28 mouse cellular contexts compared by ENCODE assay signal in genomic region chr11:69295286-69295685, GRCm38 (mm10). TPM values are rescaled to one million over a fixed set of nuclear protein-coding genes. Genes with fewer than 3 reads are reported as not detected.
DNase-seq lines count a peak whose midpoint lies in the region; TF ChIP-seq lines count a peak whose summit lies in the region.
"Had no signal": no experiment of that assay in that cellular context is flagged by ENCODE, and none has a peak within 500 bp of the region (broad histone marks: within the 10 kb centered on the region; RNA-seq: fewer than 3 reads in every experiment).

No protein-coding gene starts in this region.

- TF ChIP-seq POLR2A in testis, adult 2 months (IDR thresholded peaks at IDR 0.05; ENCODE audit: control insufficient read depth, low read depth, low read length) = no peak

- H3K27me3 ChIP-seq in testis, adult 2 months (ENCODE audit: control insufficient read depth, insufficient read depth, low read length) = no peaks in the 10 kb centered on the region
- no peaks in the 10 kb centered on the region for H3K27me3 ChIP-seq in forebrain, embryonic 10.5 days (ENCODE audit: poor library complexity, severe bottlenecking)
- H3K27me3 ChIP-seq: embryonic facial prominence, embryonic 15.5 days; neural tube, embryonic 15.5 days had no signal

- intact Hi-C loops in heart, postnatal 10 days (cut with DNase I) = no loop called here
- intact Hi-C loops in heart, postnatal 25 days (cut with DNase I) = no loop called here

- DNase-seq in frontal cortex, adult 2 months (ENCODE audit: extremely low spot score in 1 of 2, low spot score in 1 of 2) = peak; percentile 18 to 28
- DNase-seq in frontal cortex, postnatal 10 days (ENCODE audit: low spot score in 2 of 2) = no peak
- DNase-seq in heart, postnatal 10 days = peak; percentile 8 to 15
- no peak for DNase-seq in heart, postnatal 25 days (ENCODE audit: low spot score)
- DNase-seq in testis, postnatal 10 days (ENCODE audit: low spot score) = no peak
- DNase-seq in forebrain, embryonic 10.5 days (ENCODE audit: extremely low spot score, low spot score) = no peak
- DNase-seq: adrenal gland, postnatal 14 days; cerebellum, adult 11-12 months; cerebellum, postnatal 10 days; kidney, adult 9 months; kidney, postnatal 14 days; layer of hippocampus, adult 9-11 months; liver; lung, adult 2 months; lung, postnatal 10 days; midbrain, embryonic 14.5 days; retina, postnatal 1 day had no signal

- peak overlapping the region; percentile 59; the same call in 1 of the 2 replicates for H3K4me3 ChIP-seq in testis, adult 2 months (ENCODE audit: control insufficient read depth, low read depth, low read length)
- no peak overlapping the region for H3K4me3 ChIP-seq in forebrain, embryonic 10.5 days
- H3K4me3 ChIP-seq: embryonic facial prominence, embryonic 15.5 days; neural tube, embryonic 15.5 days had no signal

- H3K27ac ChIP-seq in testis, adult 2 months (ENCODE audit: control insufficient read depth, insufficient read depth, low read depth, low read length) = no peak overlapping the region
- H3K27ac ChIP-seq in forebrain, embryonic 10.5 days = no peak overlapping the region
- H3K27ac ChIP-seq: embryonic facial prominence, embryonic 15.5 days; hindbrain, embryonic 14.5 days; liver, embryonic 14.5 days; neural tube, embryonic 15.5 days; stomach, postnatal 0 days had no signal

- peaks cover 4% of the 10 kb centered on the region for H3K36me3 ChIP-seq in testis, adult 2 months (ENCODE audit: control insufficient read depth, insufficient read depth, low read length)
- H3K36me3 ChIP-seq in forebrain, embryonic 10.5 days (replicated peaks) = peaks cover 31% of the 10 kb centered on the region

- no peak for TF ChIP-seq CTCF in testis, adult 2 months (IDR thresholded peaks at IDR 0.05; ENCODE audit: control insufficient read depth, insufficient read depth, insufficient replicate concordance, low read depth, low read length)

- no peaks in the 10 kb centered on the region for H3K4me1 ChIP-seq in testis, adult 2 months (ENCODE audit: control insufficient read depth, insufficient read depth, low read length)
- H3K4me1 ChIP-seq in forebrain, embryonic 10.5 days = peaks cover 4% of the 10 kb centered on the region; the same call in 1 of the 2 replicates
- H3K4me1 ChIP-seq: embryonic facial prominence, embryonic 15.5 days; neural tube, embryonic 15.5 days had no signal

- WGBS in forebrain, embryonic 10.5 days = 87% methylated on average over 3 of the region's 3 CpGs

- no peaks in the 10 kb centered on the region for H3K9me3 ChIP-seq in forebrain, embryonic 10.5 days
- H3K9me3 ChIP-seq: embryonic facial prominence, embryonic 15.5 days; neural tube, embryonic 15.5 days had no signal

RNA-seq across cellular contexts. Expression of gene Cntrob, which starts 28.3 kb away (rescaled TPM):
- polyA plus RNA-seq in frontal cortex, adult 2 months (2012; rRNA removed) = 27.8 and 31.3 TPM in 2 replicates
- total RNA-seq in heart, postnatal 10 days (2021) = 1 to 10 TPM; 5.7 to 8.6 TPM
- 1 to 10 TPM; 2.6 to 5.3 TPM for total RNA-seq in heart, postnatal 25 days (2021)
- 20.6 and 21.6 TPM in 2 replicates for polyA plus RNA-seq in testis, adult 2 months (2012; rRNA removed)
- polyA plus RNA-seq in forebrain, embryonic 10.5 days (2016; fragmentation: Nextera tagmentation; extraction: Ambion mirVana) = 37.7 and 44.2 TPM in 2 replicates

RNA-seq across cellular contexts. Expression of gene Trappc1, which starts 28.5 kb away (rescaled TPM):
- 73.4 and 85.0 TPM in 2 replicates for polyA plus RNA-seq in frontal cortex, adult 2 months (2012; rRNA removed)
- 10 to 100 TPM; 71.8 to 73.7 TPM for total RNA-seq in heart, postnatal 10 days (2021)
- 10 to 100 TPM; 48.0 to 53.0 TPM for total RNA-seq in heart, postnatal 25 days (2021)
- polyA plus RNA-seq in testis, adult 2 months (2012; rRNA removed) = 17.9 and 25.5 TPM in 2 replicates
- polyA plus RNA-seq in forebrain, embryonic 10.5 days (2016; fragmentation: Nextera tagmentation; extraction: Ambion mirVana) = 170 and 179 TPM in 2 replicates

RNA-seq across cellular contexts. Expression of gene Kcnab3, which starts 30.8 kb away (rescaled TPM):
- polyA plus RNA-seq in frontal cortex, adult 2 months (2012; rRNA removed) = 105 and 109 TPM in 2 replicates
- total RNA-seq in heart, postnatal 10 days (2021) = 1 to 10 TPM in 1 of 2 experiments, under 1 TPM in 1; 0.97 to 1.0 TPM
- total RNA-seq in heart, postnatal 25 days (2021) = under 1 TPM; 0.22 to 0.29 TPM
- 12.1 and 12.2 TPM in 2 replicates for polyA plus RNA-seq in testis, adult 2 months (2012; rRNA removed)
- polyA plus RNA-seq in forebrain, embryonic 10.5 days (2016; fragmentation: Nextera tagmentation; extraction: Ambion mirVana) = 1.1 and 1.2 TPM in 2 replicates
- total RNA-seq: granulocyte monocyte progenitor cell, adult 5-6 weeks; hematopoietic stem cell, adult 5-6 weeks had no signal

RNA-seq across cellular contexts. Expression of gene Rnf227, which starts 45.0 kb away (rescaled TPM):
- 130 and 138 TPM in 2 replicates for polyA plus RNA-seq in frontal cortex, adult 2 months (2012; rRNA removed)
- total RNA-seq in heart, postnatal 10 days (2021) = 1 to 10 TPM in 1 of 2 experiments, under 1 TPM in 1; 0.89 to 1.7 TPM
- total RNA-seq in heart, postnatal 25 days (2021) = under 1 TPM; 0.16 to 0.17 TPM
- 4.4 and 5.7 TPM in 2 replicates for polyA plus RNA-seq in testis, adult 2 months (2012; rRNA removed)
- polyA plus RNA-seq in forebrain, embryonic 10.5 days (2016; fragmentation: Nextera tagmentation; extraction: Ambion mirVana) = 17.0 and 19.7 TPM in 2 replicates

RNA-seq across cellular contexts. Expression of gene Gucy2e, which starts 58.5 kb away (rescaled TPM):
- polyA plus RNA-seq in frontal cortex, adult 2 months (2012; rRNA removed) = 0.92 and 1.00 TPM in 2 replicates
- under 1 TPM; 0.41 to 0.60 TPM for total RNA-seq in heart, postnatal 10 days (2021)
- 1 to 10 TPM; 1.4 to 1.5 TPM for total RNA-seq in heart, postnatal 25 days (2021)
- polyA plus RNA-seq in testis, adult 2 months (2012; rRNA removed) = 0.16 and 0.17 TPM in 2 replicates
- 0.04 and 0.06 TPM in 2 replicates for polyA plus RNA-seq in forebrain, embryonic 10.5 days (2016; fragmentation: Nextera tagmentation; extraction: Ambion mirVana)
- total RNA-seq: adrenal gland, postnatal 14 days; gastrocnemius, adult 8-10 months; granulocyte monocyte progenitor cell, adult 5-6 weeks; hematopoietic stem cell, adult 5-6 weeks; monocyte, adult 5-6 weeks had no signal
- polyA plus RNA-seq: limb, embryonic 11.5 days; liver, embryonic 14.5 days; lung, adult 2 months had no signal

Comparison
In these comparisons a context has a peak if more than half of its experiments do, and no peak if none do; other contexts are left out.
1. DNase-seq: peak in frontal cortex, adult 2 months (2 of 2) and heart, postnatal 10 days (2 of 2); none in frontal cortex, postnatal 10 days (0 of 2), heart, postnatal 25 days (single experiment), testis, postnatal 10 days (single experiment) and forebrain, embryonic 10.5 days (single experiment).